Comparison of ENCODE assay signal across 1 mouse cellular context in the genomic region with DNA sequence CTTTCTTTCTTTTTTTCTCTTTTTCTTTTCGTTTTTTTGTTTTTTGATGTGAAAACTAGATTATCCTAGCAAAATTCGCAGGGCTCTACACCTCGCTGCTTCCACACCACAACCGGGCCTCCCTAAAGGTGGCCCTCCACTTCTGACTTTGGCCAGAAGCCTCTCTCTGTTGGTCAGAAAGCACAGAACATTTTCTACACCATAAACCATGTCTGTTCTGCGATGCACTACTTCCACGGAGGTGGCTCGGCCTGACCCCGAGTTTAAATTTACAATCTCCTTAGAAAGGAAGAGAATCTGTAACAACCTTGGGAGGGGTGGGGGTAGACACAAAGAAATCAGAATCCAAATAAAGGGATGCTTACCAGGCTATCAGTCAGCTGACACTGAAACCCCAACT.
TF ChIP-seq lines count a peak whose summit lies in the region.

No protein-coding gene starts in this region.

TF ChIP-seq in CH12.LX, 34 proteins besides CTCF, POLR2A, EP300 and RAD21 (continued from another document):
- no peak for TF ChIP-seq ETS1 (conservative IDR thresholded peaks at IDR 0.05; ENCODE audit: low read depth, low read length)
TF ChIP-seq in CH12.LX: peak in this region for 0.
